Mouse (Mus musculus): Measurements from ENCODE around the gene Mapkapk3. TPM values are rescaled to one million over a fixed set of nuclear protein-coding genes. Genes with fewer than 3 reads are reported as not detected.
A peak's percentile ranks its signal among the peaks of the same experiment; 100 is the strongest.

Gene Mapkapk3
- total RNA-seq, 2 experiments from 2014 or later, result 28.2 to 31.2 TPM

DNA sequence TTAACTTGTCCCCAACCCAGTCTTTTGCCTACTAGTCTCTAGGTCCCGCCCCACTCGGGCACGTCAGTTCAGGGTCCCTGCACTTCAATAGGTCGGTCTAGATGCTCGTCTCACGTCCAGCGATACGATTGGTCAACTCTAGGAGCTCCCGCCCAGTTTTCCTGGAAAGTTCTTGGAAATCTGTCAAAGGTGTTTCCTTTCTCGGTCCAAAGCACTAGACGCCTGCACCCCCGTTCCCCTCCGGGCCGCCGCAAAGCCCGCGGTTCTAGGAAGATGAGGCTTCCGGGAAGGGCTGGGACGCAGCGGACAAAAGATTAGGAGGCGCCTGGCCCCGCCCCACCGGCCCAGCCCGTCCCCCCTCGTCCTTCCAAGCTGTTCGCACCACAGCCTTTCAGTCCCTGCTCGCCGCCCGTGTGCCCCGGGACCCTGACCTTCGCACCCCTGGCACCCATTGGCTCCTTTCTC, 6.9 kb upstream of the Mapkapk3 start:
- peak; percentile 85 to 96 for DNase-seq
- intact Hi-C loops (cut with DNase I), result loop anchor here (5.0 kb wide), 1 partner anchor 216 kb away; no protein-coding TSS in a partner anchor

DNA sequence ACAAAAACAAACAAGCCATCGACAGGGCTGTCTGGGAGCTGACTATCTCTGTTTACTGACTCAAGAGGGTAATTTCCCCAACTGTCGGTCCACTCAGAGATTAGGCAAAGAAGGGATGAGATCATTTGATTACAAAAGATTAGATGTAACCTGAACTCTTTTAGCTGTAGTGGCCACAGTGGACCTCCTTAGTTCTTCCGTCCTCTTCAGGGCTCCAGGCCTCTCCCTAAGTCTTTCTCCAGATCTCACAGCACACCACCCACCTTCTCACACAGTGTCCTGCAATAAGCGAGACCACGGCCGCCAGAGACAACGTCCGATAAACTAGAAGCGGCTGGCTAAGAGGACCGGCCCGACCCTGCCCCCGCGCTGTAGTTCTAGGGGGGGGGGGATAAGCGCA, 6.4 kb upstream of the Mapkapk3 start:
- no peak for DNase-seq
- intact Hi-C loops (cut with DNase I), result loop anchor here (5.0 kb wide), 1 partner anchor 216 kb away; no protein-coding TSS in a partner anchor

DNA sequence AAGGTAGTCTGAATTCAATTTTAAA, 6.2 kb upstream of the Mapkapk3 start, which contains the start of gene Cish:
Gene Cish, plus strand, starts transcription at position 11 of the 25 bp plus-strand sequence.
- no peak for DNase-seq

DNA sequence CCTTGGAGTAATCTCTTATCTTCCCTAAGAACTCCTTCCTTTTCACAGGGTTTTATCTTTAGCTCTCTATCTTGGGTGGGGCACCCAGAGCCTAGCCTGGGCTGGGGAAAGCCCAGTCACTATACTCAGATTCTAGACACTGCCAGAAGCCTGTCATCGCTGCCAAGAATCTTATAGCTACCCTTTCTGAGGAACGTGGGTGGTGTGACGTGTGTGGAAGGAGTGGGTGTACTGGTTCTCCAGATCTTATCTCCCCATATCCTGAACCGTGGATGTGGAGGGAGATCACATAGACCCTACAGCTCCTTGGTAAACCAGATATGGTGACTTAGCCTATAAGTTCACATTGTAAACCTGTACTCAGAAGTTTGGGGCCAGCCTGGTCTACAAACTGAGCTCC, 5.9 kb upstream of the Mapkapk3 start:
- DNase-seq, result no peak
- intact Hi-C loops (cut with DNase I), result loop anchor here (5.0 kb wide), 1 partner anchor 217 kb away; no protein-coding TSS in a partner anchor

More for the DNA sequence above, 6.2 kb upstream of the Mapkapk3 start, which contains the start of gene Cish:
- intact Hi-C loops (cut with DNase I), result loop anchor here (5.0 kb wide), 1 partner anchor 216 kb away; no protein-coding TSS in a partner anchor

DNA sequence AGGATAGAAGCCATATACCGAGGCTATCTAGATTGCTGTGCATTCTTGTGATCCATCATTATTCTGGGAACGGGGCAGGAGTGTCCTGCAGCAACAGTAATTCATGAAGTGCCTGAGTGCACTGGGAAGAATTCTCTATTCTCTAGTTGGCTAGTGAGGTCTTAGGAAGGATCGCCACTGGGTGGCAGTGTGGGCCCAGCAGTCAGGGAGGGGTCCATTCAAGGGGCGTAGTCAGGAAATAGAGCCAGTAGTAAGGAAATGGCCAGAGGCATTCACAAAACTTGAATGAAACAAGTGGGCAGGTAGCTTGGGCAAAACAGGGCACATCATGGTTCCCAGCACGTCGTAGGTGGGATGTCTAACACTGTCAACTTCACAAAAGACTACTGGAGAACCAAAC, 4.6 kb upstream of the Mapkapk3 start:
- peak; percentile 74 to 81 for DNase-seq
- intact Hi-C loops (cut with DNase I), result loop anchor here (1.0 to 5.0 kb wide), 3 partner anchors 42 to 322 kb away; no protein-coding TSS in a partner anchor

DNA sequence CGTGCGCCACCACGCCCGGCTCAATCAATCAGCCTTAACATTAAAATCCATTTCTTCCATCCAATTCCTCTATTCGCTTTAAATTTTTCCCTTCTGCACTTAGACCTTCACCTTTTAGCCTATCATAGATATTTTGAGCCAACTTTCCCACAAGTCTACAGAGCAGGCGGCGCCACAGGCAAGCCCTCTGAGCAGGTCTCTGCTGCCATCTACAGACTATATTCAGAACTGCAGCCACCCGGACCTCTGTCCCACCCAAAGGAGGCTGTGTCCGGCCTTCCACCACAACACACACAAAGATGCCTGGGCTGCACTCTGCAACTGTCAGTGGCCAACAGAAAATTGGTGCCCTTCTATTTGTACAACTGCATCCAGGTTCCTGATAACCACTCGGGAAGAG, 1.2 kb upstream of the Mapkapk3 start:
- intact Hi-C loops (cut with DNase I), result loop anchor here (1.0 to 5.0 kb wide), 4 partner anchors 42 to 388 kb away; no protein-coding TSS in a partner anchor
- peak; percentile 72 to 84 for DNase-seq

DNA sequence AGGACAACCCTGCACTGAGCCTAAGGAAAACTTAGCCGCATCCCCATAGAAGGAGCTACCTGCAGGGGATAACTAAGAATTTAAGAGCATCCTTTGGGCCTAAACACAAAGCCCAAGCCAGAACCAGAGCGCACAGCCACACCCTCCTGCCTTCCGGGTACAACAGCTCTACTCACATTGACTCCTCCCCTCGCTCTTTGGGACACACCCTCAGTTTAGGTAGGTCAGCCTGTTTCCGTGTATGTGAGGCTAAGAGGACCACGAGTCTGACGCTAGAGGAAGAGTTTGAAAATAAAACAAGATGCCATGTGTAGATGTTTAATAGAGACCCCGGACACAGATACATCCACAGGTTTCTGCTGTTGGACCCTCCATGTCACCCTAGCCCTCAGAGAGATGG, 966 bp downstream of the Mapkapk3 start:
- no peak for DNase-seq
- intact Hi-C loops (cut with DNase I), result loop anchor here (2.0 kb wide), 1 partner anchor 120 kb away; no protein-coding TSS in a partner anchor

DNA sequence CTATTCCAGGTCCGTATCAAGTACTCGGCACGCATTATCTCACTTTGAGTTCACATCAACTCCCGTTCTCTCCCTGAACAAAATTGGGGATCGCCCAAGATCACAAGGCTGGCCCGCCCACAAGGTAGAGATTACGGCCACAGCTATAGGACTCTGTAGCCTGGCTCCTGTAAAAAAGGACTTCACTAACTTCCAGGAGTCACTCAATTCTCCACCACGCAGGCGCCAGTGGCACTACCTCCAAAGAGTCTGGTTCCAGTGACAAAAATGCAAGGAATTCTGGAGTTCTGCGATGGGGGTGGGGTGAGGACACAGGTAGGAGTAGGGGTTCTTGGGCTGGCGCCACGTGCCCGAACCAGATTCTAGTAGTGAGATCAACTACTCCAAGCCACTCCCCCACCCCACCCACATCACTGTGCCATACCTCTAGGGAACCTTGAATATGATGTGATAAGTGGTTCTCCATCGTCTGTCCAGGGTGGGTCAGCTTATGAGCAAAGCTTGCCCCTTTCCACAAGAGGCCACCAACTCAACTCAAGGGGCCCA, 1.5 kb downstream of the Mapkapk3 start:
- DNase-seq, result no peak
- intact Hi-C loops (cut with DNase I), result loop anchor here (2.0 kb wide), 1 partner anchor 119 kb away; no protein-coding TSS in a partner anchor

DNA sequence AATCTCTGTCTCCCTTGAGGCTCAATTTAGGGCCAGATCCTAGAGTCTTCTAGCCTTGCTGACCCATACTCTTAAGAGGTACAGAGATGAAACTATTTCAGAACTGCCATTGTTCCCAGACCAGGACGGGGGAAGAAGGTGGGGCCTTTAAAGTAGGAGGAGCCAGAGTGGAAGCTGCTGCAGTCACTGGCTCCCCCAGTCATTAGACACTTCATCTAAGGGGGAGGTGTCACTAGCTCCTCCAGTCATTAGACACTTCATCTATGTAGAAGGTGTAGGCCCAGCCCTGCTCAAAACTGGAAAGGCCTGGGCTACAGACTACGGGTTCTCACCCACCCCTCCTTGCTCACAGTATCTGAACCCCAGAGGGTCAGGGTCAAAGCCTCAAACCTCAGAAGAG, 2.4 kb downstream of the Mapkapk3 start:
- no peak for DNase-seq
- intact Hi-C loops (cut with DNase I), result no loop called here

DNA sequence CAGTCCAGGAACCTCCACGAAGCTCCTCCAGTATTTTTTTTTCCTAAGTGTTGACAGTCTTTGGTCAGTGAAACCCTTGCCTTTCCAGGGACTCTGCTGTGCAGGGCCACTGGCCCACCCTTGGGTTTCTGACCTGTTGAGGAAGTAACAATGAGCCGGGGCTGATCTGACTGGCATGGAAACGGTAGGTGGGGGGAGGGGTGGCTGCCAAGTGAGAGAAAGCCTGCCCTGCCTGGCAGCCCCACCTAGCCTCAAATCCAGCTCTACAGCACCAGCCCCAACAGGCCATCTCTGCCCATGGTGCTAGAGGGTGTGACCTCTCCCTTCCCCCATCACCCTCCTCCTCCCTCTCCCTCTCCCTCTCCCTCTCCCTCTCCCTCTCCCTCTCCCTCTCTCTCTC, 4.7 kb downstream of the Mapkapk3 start:
- intact Hi-C loops (cut with DNase I), result no loop called here
- DNase-seq, result no peak

DNA sequence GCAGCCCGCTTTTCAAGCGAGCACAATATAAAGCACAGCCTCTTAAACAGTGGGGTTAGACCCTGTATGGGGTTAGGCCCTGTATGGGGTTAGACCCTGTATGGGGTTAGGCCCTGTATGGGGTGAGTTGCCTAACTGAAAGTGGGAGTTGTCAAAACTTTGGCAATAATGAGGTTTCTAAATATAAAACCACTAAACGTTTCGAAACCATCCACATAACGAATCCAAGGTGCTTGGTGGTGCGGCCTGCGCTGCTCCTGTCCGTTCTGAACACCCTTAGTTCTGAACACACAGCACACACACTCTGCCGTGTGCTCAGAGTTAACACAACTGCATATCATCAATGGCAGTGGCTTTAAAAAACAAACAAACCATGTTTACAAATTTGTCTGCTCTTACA, 6.7 kb downstream of the Mapkapk3 start:
- intact Hi-C loops (cut with DNase I), result no loop called here

DNA sequence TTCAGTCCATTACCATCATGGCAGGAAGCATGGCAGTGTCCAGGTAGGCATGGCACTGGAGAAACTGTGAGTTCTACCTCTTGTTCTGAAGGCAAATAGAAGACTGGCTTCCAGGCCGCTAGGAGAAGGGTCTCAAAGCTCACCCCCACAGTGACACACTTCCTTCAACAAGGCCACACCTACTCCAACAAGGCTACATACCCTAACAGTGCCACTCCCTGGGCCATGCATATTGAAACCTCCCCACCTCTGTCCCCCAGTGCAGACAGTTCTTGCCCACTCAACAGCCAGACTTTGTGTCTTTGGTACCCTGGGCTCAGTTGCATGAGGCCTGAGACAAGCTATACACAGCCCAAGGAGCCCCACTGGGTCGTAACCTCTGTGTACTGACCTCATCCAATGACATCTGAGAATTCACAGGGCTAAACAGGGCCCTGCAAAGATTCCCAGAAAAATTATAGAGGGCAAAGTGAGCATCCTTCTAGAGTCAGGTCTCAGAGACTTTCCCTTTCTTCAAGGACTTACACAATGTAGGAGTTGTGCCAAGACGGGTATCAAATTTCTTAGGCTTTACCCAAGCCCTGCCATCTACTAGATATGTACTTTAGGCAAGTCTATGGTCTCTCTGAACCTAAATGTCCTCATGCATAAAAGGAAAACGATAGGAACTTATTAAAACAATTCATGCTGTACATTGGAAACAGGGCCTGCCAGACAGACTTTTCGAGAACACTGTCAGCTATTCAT, 8.3 kb downstream of the Mapkapk3 start:
- intact Hi-C loops (cut with DNase I), result no loop called here
- no peak for DNase-seq

More for the DNA sequence above, 6.7 kb downstream of the Mapkapk3 start:
- DNase-seq, result no peak

DNA sequence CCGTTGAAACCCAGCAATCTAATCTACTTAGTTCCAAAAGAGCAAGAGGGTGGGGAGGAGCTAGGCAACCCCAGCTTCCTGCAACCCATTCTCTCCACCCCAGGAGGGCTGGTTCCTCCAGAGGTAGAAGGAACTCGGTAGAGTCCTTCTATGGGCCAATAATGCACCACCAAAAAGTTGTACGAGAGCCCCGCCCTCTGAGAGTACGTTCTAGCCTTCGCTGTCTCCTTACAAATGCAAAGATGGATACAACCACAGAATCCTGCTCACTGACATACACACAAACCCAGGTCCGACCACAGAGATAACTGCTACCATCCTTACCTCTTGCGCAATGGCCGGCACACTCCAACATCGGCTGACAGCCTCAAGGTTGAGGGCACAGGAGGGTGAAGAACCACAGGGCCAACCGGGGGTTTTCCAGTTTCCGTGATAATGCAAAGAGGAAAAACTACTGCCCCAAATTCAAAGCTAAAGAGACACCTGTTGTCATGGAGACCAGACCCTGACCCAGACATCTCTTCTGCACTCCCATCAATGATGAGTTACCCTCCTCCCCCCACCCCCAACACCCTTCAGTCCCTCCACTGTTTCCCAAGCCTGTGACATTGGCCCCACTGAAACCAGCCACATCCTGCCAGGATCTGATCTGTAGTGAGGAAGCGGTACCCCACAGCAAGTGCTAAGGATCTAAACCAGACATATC, 9.2 kb downstream of the Mapkapk3 start:
- no peak for DNase-seq
- intact Hi-C loops (cut with DNase I), result no loop called here

DNA sequence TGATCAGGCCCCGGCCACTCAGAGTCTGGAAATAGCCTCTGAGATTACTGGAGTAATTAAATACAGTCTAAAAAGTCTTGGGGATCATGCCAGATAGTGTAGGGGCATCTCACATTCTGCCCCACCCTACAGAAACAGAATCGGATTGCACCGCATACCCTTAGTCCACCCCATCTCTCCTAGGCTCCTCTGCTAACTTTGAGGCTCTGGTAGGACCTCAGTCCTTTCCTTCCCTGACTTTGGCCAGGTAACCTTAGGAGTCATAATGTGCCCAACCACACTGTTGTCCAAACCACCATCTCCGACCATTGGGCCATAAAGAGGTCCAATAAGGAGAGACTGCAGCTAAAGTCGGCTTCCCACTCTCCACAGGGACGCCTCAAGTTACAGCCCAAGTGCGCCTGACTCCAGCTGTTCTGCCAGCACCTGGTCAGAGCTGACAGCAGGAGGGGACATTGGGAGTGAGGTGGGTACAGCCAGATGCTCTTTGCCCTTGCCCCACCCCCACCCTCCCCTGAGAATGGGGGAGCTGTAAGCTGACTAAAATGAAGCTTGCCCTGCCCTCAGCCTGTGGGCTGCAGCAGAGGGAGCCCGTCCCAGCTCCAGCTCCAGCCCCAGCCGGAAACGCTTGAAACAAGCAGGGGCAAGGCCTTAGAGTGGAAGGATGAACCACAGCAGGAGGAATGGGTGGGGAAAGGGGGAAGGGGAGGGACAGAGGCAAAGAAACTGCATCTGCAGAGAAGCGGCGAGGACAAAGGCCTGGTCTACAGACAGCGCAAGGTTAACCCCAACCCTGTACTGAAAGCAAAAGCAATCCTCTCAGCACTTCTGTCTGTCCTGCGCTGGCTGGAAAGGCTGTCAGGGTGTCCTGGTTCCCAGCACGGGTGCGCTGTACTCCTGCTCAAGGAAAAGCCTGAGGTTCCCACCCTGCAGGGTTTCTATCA, 10.0 kb downstream of the Mapkapk3 start:
- intact Hi-C loops (cut with DNase I), result no loop called here
- peak in 1 of 2 experiments; percentile 47 for DNase-seq

DNA sequence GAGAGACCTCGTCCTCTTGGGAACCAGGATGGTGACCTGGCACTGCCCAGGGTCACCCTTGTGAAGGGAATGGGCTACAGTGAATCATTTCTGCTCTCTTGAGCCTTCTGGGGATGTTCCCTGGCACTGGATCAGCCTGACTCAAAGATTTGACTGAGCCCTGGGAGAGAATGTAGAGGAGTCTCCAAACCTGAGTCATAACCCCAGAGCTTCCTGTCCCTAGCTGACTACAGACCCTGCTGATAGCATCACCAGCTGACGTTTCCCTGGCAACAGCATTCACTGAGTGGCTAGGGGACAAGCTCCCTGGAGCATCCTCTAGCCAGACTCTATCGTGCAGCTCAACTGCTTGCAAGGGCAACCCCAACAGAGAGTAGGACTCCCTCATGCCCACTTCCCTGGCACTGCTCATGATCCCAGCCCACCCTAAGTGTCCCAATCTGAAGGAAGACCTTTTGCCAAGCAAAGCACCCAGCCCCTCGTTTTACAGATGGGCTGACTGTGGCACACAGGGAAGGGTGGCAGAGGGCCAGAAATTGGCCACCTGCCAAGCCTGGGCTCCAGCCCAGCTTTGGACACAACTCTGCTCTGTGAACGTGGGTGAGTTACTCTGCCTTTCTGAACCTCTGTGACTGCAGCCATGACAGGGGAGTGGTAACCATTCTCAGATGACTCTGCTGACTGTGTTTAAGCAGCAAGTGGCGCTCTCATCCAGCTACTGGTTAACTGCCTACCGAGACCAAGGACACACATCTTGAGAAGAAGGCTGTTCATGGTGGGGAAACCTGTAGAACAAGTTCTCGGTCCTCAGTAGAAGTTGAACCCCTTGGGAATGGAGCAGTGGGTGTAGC, 10.9 kb downstream of the Mapkapk3 start:
- intact Hi-C loops (cut with DNase I), result no loop called here
- peak in 1 of 2 experiments; percentile 26 for DNase-seq

DNA sequence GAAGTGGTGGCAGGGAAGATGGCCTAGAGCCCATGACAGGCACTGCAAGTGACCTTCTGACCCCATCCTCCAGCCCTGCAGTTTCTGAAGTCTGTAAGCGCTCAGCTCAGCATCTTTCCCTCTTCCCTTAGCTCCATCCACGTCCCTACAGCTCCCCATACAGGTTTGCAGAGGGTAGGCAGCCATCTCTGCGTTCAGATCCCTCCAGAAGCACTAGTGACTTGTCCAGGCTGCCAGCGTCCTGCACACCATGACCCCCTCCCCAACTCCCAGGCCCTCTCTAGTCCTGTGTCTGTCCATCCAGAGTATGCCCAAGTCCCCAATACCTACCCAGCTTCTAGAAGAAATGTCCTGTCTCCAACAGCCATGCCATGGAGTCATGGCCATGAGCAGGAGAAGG, 11.6 kb downstream of the Mapkapk3 start:
- intact Hi-C loops (cut with DNase I), result no loop called here
- DNase-seq, result no peak

DNA sequence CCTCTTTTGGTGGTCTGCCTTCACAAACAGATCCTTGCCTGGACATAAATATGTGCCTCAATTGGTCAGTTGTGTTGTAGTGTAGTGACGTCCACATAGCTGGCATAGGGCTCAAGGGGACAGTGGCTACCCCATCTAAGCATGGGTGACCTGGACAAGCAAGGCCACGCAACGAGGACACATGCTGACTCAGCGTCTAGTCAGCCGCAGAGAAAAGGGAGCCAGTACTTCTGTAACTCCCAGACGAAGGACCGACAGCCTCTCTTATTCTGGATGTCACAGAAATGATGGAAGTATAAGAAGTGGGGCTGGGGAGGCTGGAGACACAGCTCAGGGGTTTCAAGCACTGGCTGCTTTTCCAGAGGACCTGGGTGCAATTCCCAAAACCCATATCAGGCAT, 12.1 kb downstream of the Mapkapk3 start:
- no peak for DNase-seq
- intact Hi-C loops (cut with DNase I), result no loop called here

DNA sequence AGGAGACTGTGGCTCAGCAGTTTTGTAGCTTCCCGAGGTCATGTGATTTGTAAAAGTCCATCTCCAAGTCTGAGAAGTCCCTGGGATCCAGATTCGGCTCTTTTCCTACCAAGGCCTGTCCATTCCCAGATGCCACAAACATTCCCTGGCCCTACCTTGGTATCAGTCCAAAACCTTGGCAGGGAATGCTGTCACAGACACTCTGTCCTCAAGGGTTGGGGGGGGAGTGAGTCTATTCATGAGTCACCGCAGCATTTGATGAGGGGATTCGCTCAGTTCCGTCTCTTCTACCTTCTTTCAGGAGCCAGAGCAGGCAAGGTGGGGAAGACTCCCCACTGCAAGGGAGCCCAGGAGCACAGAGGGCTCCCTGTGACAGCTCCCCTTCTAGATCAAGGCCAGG, 14.0 kb downstream of the Mapkapk3 start:
- intact Hi-C loops (cut with DNase I), result no loop called here
- DNase-seq, result no peak

DNA sequence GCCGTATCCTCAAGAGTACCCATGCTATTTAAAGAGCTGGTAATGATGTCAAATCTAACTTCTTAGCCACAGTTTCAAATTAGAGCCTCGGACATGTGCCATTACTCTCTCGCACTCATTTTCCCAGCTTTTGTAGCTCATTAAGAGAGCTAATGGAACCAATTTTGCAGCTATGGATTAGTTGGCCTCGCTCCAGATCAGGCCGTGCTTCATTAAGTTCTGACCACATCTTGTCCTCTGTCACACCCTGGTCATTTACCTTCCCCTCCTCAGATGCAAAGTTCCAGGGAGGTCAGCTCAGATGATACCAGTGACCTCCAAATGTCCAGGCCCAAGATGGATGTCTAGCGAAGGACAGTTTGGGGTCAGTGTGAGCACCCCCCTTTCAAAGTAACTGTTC, 14.9 kb downstream of the Mapkapk3 start:
- intact Hi-C loops (cut with DNase I), result no loop called here
- no peak for DNase-seq

DNA sequence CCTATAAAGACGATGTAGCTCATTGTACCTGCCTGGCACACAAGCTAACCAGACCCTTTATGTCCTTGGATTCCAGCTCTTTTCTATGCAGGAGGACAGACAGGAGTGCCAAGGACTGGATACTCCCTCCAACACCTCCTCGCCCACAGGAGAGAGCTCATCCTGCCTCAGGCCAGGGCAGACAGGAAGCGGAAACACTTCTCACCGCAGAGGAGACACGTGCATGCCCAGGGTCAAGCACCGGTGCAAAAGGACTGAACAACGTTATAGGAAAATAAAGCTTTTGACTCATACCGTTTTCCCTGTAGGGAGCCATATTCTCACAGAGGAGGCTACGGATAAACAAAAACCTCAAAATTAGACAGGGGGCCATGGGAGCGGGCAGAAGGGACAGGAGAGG, 16.5 kb downstream of the Mapkapk3 start:
- DNase-seq, result no peak
- intact Hi-C loops (cut with DNase I), result no loop called here

Measured in gastrocnemius, postnatal 36 days (tissue).